In the genomic region with DNA sequence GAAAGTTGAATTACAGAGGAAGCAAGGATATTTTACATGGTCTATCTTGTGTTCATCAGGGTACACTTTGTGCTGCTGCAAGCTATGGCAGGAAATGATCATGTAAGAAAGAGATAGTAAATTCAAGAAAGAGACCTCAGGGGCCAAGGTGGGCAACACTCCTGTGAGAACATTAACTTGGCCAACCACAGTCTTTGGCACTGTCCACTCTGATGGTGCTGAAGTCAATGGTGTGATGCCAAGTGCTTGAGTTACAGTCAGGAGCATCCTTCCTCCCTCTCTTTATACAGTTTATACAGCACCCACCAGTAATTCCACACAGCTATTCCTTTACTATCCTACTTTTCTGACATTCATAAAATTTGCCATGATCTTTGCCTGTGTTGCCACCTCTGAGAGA, we compare ENCODE assay signal across 21 mouse cellular contexts. TPM values are rescaled to one million over a fixed set of nuclear protein-coding genes. Genes with fewer than 3 reads are reported as not detected.
DNase-seq lines count a peak whose midpoint lies in the region; ATAC-seq lines count a peak whose summit lies in the region.
"Had no signal": no experiment of that assay in that cellular context is flagged by ENCODE, and none has a peak within 500 bp of the region (broad histone marks: within the 10 kb centered on the region; RNA-seq: fewer than 3 reads in every experiment).

No protein-coding gene starts in this region.

- peak; percentile 19 to 20 for DNase-seq in heart, postnatal 10 days
- DNase-seq in heart, postnatal 25 days (ENCODE audit: low spot score): no peak
- peak; percentile 3 for DNase-seq in retina, postnatal 1 day
- DNase-seq in retina, embryonic 14.5 days (ENCODE audit: low spot score): no peak
- DNase-seq in embryonic facial prominence, embryonic 14.5 days (ENCODE audit: low spot score): peak; percentile 6
- DNase-seq in gastrocnemius, postnatal 4 days (ENCODE audit: low spot score in 2 of 2): no peak
- DNase-seq in midbrain, embryonic 11.5 days (ENCODE audit: low spot score, missing footprints): no peak
- DNase-seq in lung, postnatal 4 days: no peak
- DNase-seq: cerebellum, postnatal 14 days; heart, adult 11 months; liver; lung, adult 2 months; thymus, postnatal 36 days had no signal

- H3K4me2 ChIP-seq in embryonic facial prominence, embryonic 14.5 days (ENCODE audit: low read depth, low read length): no peak overlapping the region
- H3K4me2 ChIP-seq in midbrain, embryonic 11.5 days: no peak overlapping the region
- H3K4me2 ChIP-seq: forebrain, embryonic 13.5 days; kidney, embryonic 15.5 days; neural tube, embryonic 13.5 days; stomach, embryonic 15.5 days had no signal

- H3K27ac ChIP-seq in embryonic facial prominence, embryonic 14.5 days (replicated peaks; ENCODE audit: low read depth, low read length): no peak overlapping the region
- no peak overlapping the region for H3K27ac ChIP-seq in midbrain, embryonic 11.5 days (ENCODE audit: low read depth, low read length)
- H3K27ac ChIP-seq: forebrain, embryonic 13.5 days; kidney, embryonic 15.5 days; neural tube, embryonic 13.5 days; stomach, embryonic 15.5 days had no signal

- H3K27me3 ChIP-seq in embryonic facial prominence, embryonic 14.5 days (replicated peaks; ENCODE audit: control insufficient read depth, insufficient read depth, low read length): no peaks in the 10 kb centered on the region
- no peaks in the 10 kb centered on the region for H3K27me3 ChIP-seq in midbrain, embryonic 11.5 days (ENCODE audit: control insufficient read depth, insufficient read depth, low read length)
- H3K27me3 ChIP-seq: forebrain, embryonic 13.5 days; kidney, embryonic 15.5 days; neural tube, embryonic 13.5 days; stomach, embryonic 15.5 days had no signal

- no peak overlapping the region for H3K9ac ChIP-seq in embryonic facial prominence, embryonic 14.5 days (ENCODE audit: low read depth, low read length)
- H3K9ac ChIP-seq in midbrain, embryonic 11.5 days (ENCODE audit: low read length): no peak overlapping the region
- H3K9ac ChIP-seq: forebrain, embryonic 13.5 days; kidney, embryonic 15.5 days; neural tube, embryonic 13.5 days; stomach, embryonic 15.5 days had no signal

- intact Hi-C loops in heart, postnatal 10 days (cut with DNase I): no loop called here
- intact Hi-C loops in heart, postnatal 25 days (cut with DNase I): no loop called here

- H3K4me3 ChIP-seq in embryonic facial prominence, embryonic 14.5 days (ENCODE audit: low read depth, low read length): no peak overlapping the region
- H3K4me3 ChIP-seq in midbrain, embryonic 11.5 days (ENCODE audit: low read depth, low read length): no peak overlapping the region
- H3K4me3 ChIP-seq: forebrain, embryonic 13.5 days; kidney, embryonic 15.5 days; neural tube, embryonic 13.5 days; stomach, embryonic 15.5 days had no signal

- no peaks in the 10 kb centered on the region for H3K4me1 ChIP-seq in embryonic facial prominence, embryonic 14.5 days (ENCODE audit: control insufficient read depth, insufficient read depth, low read length)
- H3K4me1 ChIP-seq in midbrain, embryonic 11.5 days (ENCODE audit: control insufficient read depth, insufficient read depth, low read length): no peaks in the 10 kb centered on the region
- H3K4me1 ChIP-seq: forebrain, embryonic 13.5 days; kidney, embryonic 15.5 days; neural tube, embryonic 13.5 days; stomach, embryonic 15.5 days had no signal

- ATAC-seq in embryonic facial prominence, embryonic 14.5 days (ENCODE audit: low read depth): no peak
- ATAC-seq in midbrain, embryonic 11.5 days (ENCODE audit: low FRiP score): no peak
- ATAC-seq: forebrain, embryonic 13.5 days had no signal

- no peaks in the 10 kb centered on the region for H3K36me3 ChIP-seq in embryonic facial prominence, embryonic 14.5 days (ENCODE audit: control insufficient read depth, insufficient read depth, low read length)
- H3K36me3 ChIP-seq in midbrain, embryonic 11.5 days (ENCODE audit: control insufficient read depth, insufficient read depth, low read length): no peaks in the 10 kb centered on the region
- H3K36me3 ChIP-seq: kidney, embryonic 15.5 days; neural tube, embryonic 13.5 days; stomach, embryonic 15.5 days had no signal

- no peaks in the 10 kb centered on the region for H3K9me3 ChIP-seq in embryonic facial prominence, embryonic 14.5 days (ENCODE audit: control insufficient read depth, low read length)
- no peaks in the 10 kb centered on the region for H3K9me3 ChIP-seq in midbrain, embryonic 11.5 days (ENCODE audit: control insufficient read depth, low read length)
- H3K9me3 ChIP-seq: forebrain, embryonic 13.5 days; kidney, embryonic 15.5 days; neural tube, embryonic 13.5 days; stomach, embryonic 15.5 days had no signal

RNA-seq across cellular contexts. Expression of a gene that starts 19.4 kb away (rescaled TPM):
- not detected for total RNA-seq in heart, postnatal 10 days (2021)
- not detected for total RNA-seq in heart, postnatal 25 days (2021)
- not detected in 2 replicates for polyA plus RNA-seq in embryonic facial prominence, embryonic 14.5 days (2014; fragmentation: Nextera tagmentation; extraction: Ambion mirVana)
- total RNA-seq in gastrocnemius, postnatal 4 days (2021): not detected
- 0.10 TPM in 1 of 2 replicates, not detected in the other for polyA plus RNA-seq in midbrain, embryonic 11.5 days (2014; fragmentation: Nextera tagmentation; extraction: Ambion mirVana)
- total RNA-seq: gastrocnemius, adult 18-20 months; megakaryocyte progenitor cell, adult 5-6 weeks had no signal
- polyA plus RNA-seq: forebrain, embryonic 13.5 days; heart, embryonic 16.5 days; kidney, embryonic 15.5 days; neural tube, embryonic 13.5 days; small intestine, adult 2 months; stomach, embryonic 15.5 days had no signal

RNA-seq across cellular contexts. Expression of a gene that starts 23.0 kb away (rescaled TPM):
- not detected for total RNA-seq in heart, postnatal 10 days (2021)
- not detected for total RNA-seq in heart, postnatal 25 days (2021)
- polyA plus RNA-seq in embryonic facial prominence, embryonic 14.5 days (2014; fragmentation: Nextera tagmentation; extraction: Ambion mirVana): not detected in 2 replicates
- under 1 TPM in 1 of 2 experiments, not detected in 1; 0.10 TPM for total RNA-seq in gastrocnemius, postnatal 4 days (2021)
- polyA plus RNA-seq in midbrain, embryonic 11.5 days (2014; fragmentation: Nextera tagmentation; extraction: Ambion mirVana): not detected in 2 replicates
- total RNA-seq: gastrocnemius, adult 18-20 months; megakaryocyte progenitor cell, adult 5-6 weeks had no signal
- polyA plus RNA-seq: forebrain, embryonic 13.5 days; heart, embryonic 16.5 days; kidney, embryonic 15.5 days; neural tube, embryonic 13.5 days had no signal

Comparison
In these comparisons a context has a peak if more than half of its experiments do, and no peak if none do; other contexts are left out.
1. DNase-seq: peak in heart, postnatal 10 days (2 of 2), retina, postnatal 1 day (single experiment) and embryonic facial prominence, embryonic 14.5 days (single experiment); none in heart, postnatal 25 days (single experiment), retina, embryonic 14.5 days (single experiment), gastrocnemius, postnatal 4 days (0 of 2), midbrain, embryonic 11.5 days (single experiment) and lung, postnatal 4 days (0 of 2).